Mouse (Mus musculus) cortical plate, adult 2 months (tissue): ENCODE measurements at regions not wholly inside any gene's neighbourhood (a gene's known extent, or its start where the extent isn't known, plus 50 kb on each side); places are given as distances from the start of the nearest gene placed in this dataset.

Experiments
- H3K27ac ChIP-seq: fragments of 200-500 bp; 2 replicates; pipeline ENCODE4 v1.5.1; 2012; ENCODE audit warnings: low read length, control low read depth, inconsistent platforms; ENCODE audit not compliant: insufficient read depth
- H3K4me1 ChIP-seq: fragments of 200-500 bp; 2 replicates; pipeline ENCODE4 v1.6.1; 2011; ENCODE audit warnings: low read length; ENCODE audit not compliant: control insufficient read depth, insufficient read depth
- H3K4me3 ChIP-seq: fragments of 200-500 bp; 2 replicates; pipeline ENCODE4 v1.5.1; 2011; ENCODE audit warnings: mild to moderate bottlenecking, low read length, control low read depth; ENCODE audit not compliant: insufficient read depth
- CTCF ChIP-seq: fragments of 200-500 bp; IDR thresholded peaks from 2 replicates; pipeline ENCODE4 v1.5.1; 2011; ENCODE audit warnings: mild to moderate bottlenecking, control low read depth, low read length; ENCODE audit not compliant: insufficient read depth; ENCODE audit errors: extremely low read depth
- POLR2A ChIP-seq: fragments of 200-500 bp; IDR thresholded peaks from 2 replicates; pipeline ENCODE4 v1.6.1; 2011; ENCODE audit warnings: mild to moderate bottlenecking, low read length, control low read depth; ENCODE audit not compliant: insufficient read depth; ENCODE audit errors: extremely low read depth

- Histone ChIP-seq H3K4me1 (peaks cover 4% of the 10 kb centered on the region; the same call in 1 of the 2 replicates), H3K4me3 (no peak overlapping the region), H3K27ac (no peak overlapping the region)
- TF ChIP-seq POLR2A (no peak), CTCF (no peak)
These were observed 228.1 kb downstream of the Eipr1 start for GRCm38 (mm10) chr12:28979679-28980078.

DNA sequence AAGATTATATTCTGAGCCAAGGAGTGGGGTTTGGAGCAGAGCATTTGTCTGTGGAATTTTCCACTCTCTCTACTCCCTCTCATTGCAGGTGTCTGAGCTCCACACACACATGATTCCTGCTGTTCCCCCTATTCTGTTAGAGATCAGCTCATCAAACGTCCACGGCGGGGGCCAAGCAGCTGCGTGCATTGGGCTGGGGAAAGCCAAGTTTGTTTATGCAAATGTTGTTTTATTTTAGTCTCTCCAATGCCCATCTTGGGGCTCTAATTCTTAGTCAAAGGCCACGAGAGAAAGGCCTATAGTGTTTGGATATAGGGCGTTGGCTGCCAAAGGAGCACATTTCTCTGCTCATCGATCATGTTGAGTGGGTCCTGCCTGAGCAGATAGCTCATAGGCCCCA, 234.6 kb downstream of the Eipr1 start:
- Histone ChIP-seq H3K27ac (no peak overlapping the region), H3K4me3 (no peak overlapping the region), H3K4me1 (no peaks in the 10 kb centered on the region)
- no peak for TF ChIP-seq POLR2A
- TF ChIP-seq CTCF, result no peak

DNA sequence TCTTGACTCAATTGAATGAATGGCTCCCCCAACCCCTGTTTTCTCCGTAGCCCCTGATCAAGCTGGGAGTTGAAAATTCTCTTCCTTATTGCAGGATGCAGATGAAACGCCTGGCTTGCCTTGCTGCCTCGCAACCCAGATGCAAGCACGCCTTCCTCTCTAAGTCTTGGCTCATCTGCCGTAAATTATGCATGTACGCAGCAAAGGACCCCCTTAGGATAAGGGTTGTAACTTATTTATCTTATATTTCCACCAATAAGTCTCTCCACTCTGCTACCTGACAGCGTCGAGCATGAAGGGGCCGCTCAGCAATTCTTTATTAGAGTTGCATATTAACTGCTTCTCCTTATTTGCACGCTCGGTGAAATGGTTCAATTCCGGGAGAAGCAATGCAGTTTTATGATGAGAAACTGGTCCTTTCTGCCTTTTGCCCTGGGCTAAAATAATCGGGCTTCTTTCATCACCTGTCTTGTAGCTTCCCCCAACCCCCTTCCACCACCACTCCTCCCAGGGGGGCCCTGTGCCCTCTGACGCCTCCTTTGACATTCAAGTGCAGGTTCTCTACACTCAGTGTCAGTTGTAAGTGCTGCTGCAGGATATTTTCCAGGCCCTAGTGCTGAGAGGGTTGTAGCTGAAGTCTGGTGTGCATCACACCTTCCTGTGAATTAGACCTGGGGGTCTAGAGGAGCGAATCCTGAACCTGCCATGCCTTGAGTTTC, 246.0 kb downstream of the Eipr1 start:
- Histone ChIP-seq H3K27ac (no peak overlapping the region), H3K4me3 (no peak overlapping the region), H3K4me1 (no peaks in the 10 kb centered on the region)
- no peak for TF ChIP-seq POLR2A
- no peak for TF ChIP-seq CTCF

GRCm38 (mm10) chr12:28999963-29000451, 248.4 kb downstream of the Eipr1 start:
- H3K4me3 ChIP-seq, result no peak overlapping the region
- no peak overlapping the region for H3K27ac ChIP-seq
- TF ChIP-seq CTCF (no peak), POLR2A (no peak)
- no peaks in the 10 kb centered on the region for H3K4me1 ChIP-seq

DNA sequence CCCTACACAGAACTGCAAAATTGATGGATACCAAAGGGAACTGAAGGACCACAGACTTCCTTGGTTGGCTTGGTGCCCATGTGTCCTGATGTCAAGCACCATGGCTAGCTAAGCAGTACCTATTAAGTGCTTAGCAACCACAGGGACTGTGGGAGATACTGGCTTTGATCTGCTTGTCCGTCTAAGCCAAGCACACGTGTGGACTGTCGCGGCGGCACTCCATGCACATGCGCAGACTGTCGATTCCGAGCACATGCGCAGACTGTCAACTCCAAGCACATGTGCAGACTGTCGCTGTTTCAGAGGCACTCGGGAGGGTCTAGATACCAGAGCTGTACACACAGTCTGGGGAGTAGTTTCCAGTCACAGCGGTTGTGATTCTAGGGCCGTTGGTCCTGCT, 252.9 kb downstream of the Eipr1 start:
- no peak for TF ChIP-seq CTCF
- TF ChIP-seq POLR2A, result no peak
- Histone ChIP-seq H3K4me3 (no peak overlapping the region), H3K27ac (no peak overlapping the region), H3K4me1 (no peaks in the 10 kb centered on the region)

DNA sequence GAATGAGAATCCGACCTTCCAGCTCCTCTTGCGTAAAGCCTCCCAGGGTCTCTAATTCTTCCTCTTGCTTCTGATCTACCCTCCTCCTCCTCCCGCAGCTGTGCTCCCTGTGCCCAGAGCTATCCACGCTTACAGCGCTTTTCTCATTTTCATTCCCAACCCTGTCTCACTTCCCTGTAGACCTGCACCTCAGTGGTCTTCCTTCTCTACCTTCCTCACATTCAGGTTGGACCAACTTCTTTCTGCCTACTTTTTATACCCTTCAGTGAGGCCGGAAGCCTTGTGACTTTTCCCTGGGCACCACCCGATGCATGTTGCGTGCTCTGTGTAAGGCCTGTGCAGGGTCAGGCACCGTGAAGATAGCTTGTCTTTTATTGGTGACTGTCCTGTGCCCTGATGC, 263.0 kb downstream of the Eipr1 start:
- no peak overlapping the region for H3K27ac ChIP-seq
- no peaks in the 10 kb centered on the region; the same call in 1 of the 2 replicates for H3K4me1 ChIP-seq
- TF ChIP-seq CTCF, result no peak
- TF ChIP-seq POLR2A, result no peak
- H3K4me3 ChIP-seq, result no peak overlapping the region

- Histone ChIP-seq H3K27ac (no peak overlapping the region), H3K4me1 (no peaks in the 10 kb centered on the region; the same call in 1 of the 2 replicates), H3K4me3 (no peak overlapping the region)
- no peak for TF ChIP-seq CTCF
These were observed 263.7 kb downstream of the Eipr1 start for GRCm38 (mm10) chr12:29015200-29015862.

- no peaks in the 10 kb centered on the region for H3K4me1 ChIP-seq
- TF ChIP-seq CTCF (no peak), POLR2A (no peak)
- no peak overlapping the region for H3K27ac ChIP-seq
- H3K4me3 ChIP-seq, result no peak overlapping the region
These were observed 269.5 kb downstream of the Eipr1 start for GRCm38 (mm10) chr12:29021152-29021551.

GRCm38 (mm10) chr12:29028171-29028570, 276.6 kb downstream of the Eipr1 start:
- no peak for TF ChIP-seq POLR2A
- TF ChIP-seq CTCF, result no peak
- H3K27ac ChIP-seq, result no peak overlapping the region
- H3K4me3 ChIP-seq, result no peak overlapping the region
- H3K4me1 ChIP-seq, result peaks cover 1% of the 10 kb centered on the region; the same call in 1 of the 2 replicates

- no peak for TF ChIP-seq CTCF
- no peak for TF ChIP-seq POLR2A
- Histone ChIP-seq H3K4me1 (peaks cover 1% of the 10 kb centered on the region; the same call in 1 of the 2 replicates), H3K27ac (no peak overlapping the region), H3K4me3 (no peak overlapping the region)
These were observed 277.9 kb downstream of the Eipr1 start for GRCm38 (mm10) chr12:29029461-29029860.
